Mouse (Mus musculus): Measurements from ENCODE around the gene Gstm4.
"Not testable (repeated sequence)": the region's sequence is repeated elsewhere in the genome, so short reads cannot be mapped to it uniquely, and the experiment has no call there.

Gene Gstm4

DNA sequence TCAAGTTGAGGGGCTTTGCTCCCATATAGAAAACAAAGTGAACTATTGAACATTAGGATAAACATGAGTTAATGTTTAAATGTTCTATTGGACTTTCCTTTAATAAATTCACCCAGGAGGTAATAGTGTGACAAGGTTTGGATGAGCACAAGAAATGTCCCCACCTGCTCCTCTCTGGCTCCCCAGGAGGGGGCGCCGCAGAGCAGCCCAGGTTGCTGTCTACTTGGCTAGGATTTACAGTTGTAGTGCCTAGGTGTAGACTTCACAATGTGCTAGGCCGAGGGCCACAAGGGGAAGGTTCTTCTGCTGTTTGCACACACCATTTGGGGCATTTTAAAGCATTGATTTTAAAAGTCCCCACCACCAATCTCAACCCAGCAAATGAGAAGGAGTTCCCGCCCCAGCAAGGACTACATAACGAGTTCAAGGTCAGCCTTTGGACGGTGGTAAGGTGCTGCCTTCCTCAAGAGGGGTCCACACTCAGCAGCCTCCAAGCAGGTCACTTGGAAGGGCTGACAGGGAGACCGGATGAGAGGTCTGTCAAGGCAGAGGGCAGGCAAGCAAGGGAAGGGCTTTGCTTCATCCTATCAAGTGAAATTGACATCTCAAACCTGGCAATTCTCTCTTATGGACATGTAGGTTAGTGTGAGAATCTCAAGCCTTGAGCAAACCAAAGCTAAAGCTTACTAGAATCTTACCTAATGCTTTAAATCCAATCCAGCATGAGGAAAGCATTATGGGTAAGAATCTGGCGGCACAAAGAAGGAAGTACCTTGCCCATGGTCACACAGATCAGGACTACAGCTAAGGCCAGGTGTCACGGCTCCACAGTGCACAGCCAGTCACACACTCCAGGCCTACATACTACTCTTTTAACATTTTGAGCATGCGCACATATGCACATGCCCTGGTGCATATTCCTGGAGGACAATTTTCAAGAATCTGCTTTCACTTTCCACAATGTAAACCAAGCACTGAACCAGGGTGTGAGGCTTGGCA, 25.9 kb upstream of the Gstm4 start:
- DNase-seq (ENCODE audit: low read depth, low spot score) = peak; percentile 69

- DNase-seq (ENCODE audit: low read depth, low spot score) = peak; percentile 57
Observed at GRCm38 (mm10) chr3:108069231-108069870, 24.7 kb upstream of the Gstm4 start.

DNA sequence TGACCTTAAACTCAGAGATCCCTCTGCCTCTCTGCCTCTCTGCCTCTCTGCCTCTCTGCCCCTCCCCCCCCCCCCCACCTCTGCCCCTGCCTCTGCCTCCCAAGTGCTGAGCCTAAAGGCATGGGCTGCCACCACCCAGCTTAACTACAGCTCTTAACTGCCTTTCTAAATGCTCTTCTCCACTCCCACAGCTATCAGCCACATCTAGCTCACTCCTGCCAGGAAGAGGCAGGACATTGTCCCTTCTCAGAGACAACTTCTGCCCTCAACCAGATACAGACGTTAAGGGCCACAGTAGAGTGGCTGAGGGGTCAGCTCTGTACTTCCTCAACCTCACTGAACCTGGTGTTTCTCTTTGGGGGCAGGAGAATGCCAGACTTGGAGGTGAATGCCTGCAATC, 24.1 kb upstream of the Gstm4 start:
- no peak for DNase-seq (ENCODE audit: low read depth, low spot score)

DNA sequence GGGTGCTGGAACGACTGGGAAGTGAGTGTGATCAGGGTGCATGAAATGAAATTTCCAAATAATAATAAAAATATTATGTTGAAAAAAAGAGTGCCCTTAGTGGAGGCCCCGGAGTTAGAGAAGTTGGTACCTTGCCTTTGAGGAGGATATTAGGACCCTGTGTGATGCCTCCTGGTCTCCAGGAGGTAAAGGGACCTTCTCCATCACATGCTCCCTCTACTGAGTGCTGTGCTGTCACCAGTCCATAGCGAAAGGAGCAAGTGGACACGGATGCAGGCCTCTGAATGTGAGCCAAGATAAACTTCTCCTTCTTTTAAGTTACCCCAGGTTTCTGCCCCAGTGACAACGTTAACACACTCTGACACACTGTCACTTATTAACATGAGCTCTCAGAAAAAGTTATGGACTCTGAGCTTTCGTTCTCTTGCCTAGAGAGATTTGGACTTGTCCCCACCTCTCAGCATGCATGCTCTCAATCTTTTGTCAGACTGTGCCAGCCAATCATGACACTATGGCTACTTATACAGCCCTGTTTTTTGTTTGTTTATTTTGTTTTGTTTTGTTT, 22.8 kb upstream of the Gstm4 start:
- DNase-seq (ENCODE audit: low read depth, low spot score) = no peak

DNA sequence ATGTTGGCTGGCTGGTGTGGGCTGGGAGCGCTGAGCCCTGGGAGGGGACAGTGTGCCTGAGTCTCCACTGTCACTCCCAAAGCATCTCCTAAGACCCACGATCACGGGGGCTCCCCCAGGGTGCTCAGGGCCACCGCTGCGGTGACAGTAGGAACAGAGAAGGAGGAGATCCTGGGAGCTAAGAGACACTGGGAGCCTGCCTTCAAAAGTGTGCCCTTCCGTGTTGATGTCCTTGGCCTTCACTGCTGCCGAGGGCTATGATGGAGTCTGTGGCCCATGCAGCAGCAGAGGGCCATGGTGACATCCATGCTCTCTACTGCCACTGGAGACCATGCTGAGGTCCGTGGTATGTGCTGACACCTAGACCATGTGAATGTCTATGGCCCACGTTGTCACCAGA, 20.9 kb upstream of the Gstm4 start:
- no peak for DNase-seq (ENCODE audit: low read depth, low spot score)

DNA sequence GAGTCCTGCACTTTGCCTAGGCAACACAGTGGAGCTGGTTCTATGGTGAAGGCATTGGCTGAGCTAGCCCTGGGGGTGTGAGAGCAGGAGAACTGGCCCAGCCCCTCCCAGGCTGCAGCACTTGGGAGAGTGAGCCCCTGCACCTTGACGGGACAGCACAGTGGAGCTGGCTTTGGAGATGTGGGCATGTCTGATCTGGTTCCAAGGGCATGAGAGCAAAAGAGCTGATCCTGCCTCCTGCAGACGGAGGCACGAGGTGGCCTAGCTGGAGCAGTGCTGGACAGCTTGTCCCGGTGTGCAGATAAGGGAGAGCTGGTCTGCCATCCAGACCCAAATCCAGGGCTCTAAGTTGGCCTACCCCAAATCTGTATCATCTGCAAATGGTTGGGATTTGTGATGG, 20.0 kb upstream of the Gstm4 start:
- no peak for DNase-seq (ENCODE audit: low read depth, low spot score)

DNA sequence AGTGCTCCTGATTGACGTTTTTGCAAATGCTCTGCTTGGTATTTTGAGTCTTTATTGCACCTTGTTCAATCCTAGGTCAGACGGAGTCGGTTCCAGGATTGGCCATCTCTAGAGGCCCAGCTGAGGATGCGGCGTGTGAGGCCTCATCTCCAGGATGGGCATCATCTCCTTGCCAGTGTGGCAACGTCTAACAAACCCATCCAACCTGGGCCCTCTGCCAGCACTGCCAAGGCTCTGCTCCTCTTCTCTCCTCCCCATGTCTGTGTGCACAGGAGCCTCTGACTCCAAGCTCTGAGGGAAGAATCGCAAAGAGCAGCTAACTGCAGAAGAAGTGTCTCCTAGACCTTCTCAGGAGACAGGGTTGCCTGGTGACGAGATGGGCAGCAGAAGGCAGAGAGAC, 18.0 kb upstream of the Gstm4 start:
- DNase-seq (ENCODE audit: low read depth, low spot score) = no peak

GRCm38 (mm10) chr3:108061420-108061819, 16.7 kb upstream of the Gstm4 start:
- DNase-seq (ENCODE audit: low read depth, low spot score) = peak; percentile 79

- no peak for DNase-seq (ENCODE audit: low read depth, low spot score)
Observed at GRCm38 (mm10) chr3:108050493-108050892, 5.8 kb upstream of the Gstm4 start.

DNA sequence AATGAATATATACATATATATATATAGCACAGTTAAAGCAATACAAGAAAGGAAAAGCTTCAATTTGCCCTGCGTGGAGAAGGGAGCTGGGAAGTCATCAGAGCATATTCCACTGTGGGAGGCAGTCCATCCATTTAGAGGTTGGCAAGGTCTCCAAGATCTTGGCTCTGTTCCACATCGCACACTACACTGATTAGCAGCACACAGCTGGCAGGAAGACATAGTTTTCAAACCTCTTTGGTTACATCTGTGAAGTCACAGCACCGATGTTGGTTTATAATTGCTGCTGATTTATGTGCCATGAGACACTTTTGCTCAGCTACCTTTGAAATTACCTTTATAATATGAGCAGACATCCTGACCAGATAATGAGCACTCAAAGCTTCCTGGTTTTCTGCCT, 3.6 kb upstream of the Gstm4 start:
- no peak for DNase-seq (ENCODE audit: low read depth, low spot score)

DNA sequence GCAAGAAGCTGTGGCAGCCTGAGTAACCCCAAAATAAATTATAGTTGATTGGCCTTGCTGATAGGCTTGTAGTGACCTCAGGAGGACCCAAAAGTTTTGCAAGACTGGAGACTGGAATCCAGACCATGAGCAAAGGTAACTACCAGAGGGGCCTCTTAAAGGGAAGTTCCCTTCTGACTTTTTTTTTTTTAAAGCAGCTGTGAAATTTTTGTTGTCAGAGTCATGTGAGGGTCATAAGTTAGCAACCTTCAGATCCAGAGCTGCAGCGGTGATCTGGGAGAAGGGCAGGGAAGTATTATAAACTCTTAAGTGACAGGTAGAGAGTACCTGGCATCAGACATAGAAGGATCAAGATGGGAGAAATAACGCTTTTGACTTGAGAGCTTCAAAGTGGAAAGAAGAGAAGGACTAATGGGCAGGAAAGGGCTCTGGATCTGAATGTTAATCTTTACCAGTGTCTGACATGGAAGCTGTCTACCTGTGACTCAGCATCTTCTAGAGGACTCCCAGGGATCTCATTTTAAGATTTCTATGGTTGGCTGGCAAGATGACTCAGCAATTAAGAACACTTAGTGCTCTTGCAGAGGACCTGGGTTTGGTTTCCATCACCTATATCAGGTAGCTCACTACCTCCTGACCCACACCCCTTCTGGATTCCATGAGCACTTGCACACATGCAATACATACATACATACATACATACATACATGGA, 2.4 kb upstream of the Gstm4 start:
- DNase-seq (ENCODE audit: low read depth, low spot score) = no peak

GRCm38 (mm10) chr3:108033156-108033555, 11.5 kb downstream of the Gstm4 start:
- DNase-seq (ENCODE audit: low read depth, low spot score) = no peak

- DNase-seq (ENCODE audit: low read depth, low spot score) = no peak
Observed at GRCm38 (mm10) chr3:108032113-108032512, 12.6 kb downstream of the Gstm4 start.

GRCm38 (mm10) chr3:108028641-108029365, 15.9 kb downstream of the Gstm4 start:
- DNase-seq (ENCODE audit: low read depth, low spot score) = no peak

GRCm38 (mm10) chr3:108026597-108026996, 18.1 kb downstream of the Gstm4 start:
- no peak for DNase-seq (ENCODE audit: low read depth, low spot score)

- no peak for DNase-seq (ENCODE audit: low read depth, low spot score)
Observed at GRCm38 (mm10) chr3:108026049-108026448, 18.6 kb downstream of the Gstm4 start.

- DNase-seq (ENCODE audit: low read depth, low spot score) = no peak
Observed at GRCm38 (mm10) chr3:108025318-108025717, 19.4 kb downstream of the Gstm4 start.

DNA sequence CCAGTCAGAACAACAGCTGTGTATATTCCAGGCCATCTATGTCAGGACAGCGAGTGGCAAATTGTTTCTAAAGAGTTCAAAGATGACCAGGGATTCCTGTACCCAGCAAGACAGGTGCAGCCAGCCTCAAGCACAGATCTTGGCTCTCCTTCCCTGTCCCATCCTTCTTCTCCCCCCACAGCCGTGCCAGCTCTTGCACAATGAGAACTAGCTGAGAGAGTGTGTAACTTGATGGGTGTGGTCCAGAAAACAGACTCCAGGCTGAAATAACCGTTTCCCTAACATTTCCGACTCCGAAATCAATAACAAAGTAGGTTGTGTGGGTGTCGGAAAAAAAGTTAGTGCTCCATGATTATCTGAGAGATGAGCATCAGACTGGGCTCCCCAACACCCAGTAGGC, 22.0 kb downstream of the Gstm4 start:
- DNase-seq (ENCODE audit: low read depth, low spot score) = no peak

DNA sequence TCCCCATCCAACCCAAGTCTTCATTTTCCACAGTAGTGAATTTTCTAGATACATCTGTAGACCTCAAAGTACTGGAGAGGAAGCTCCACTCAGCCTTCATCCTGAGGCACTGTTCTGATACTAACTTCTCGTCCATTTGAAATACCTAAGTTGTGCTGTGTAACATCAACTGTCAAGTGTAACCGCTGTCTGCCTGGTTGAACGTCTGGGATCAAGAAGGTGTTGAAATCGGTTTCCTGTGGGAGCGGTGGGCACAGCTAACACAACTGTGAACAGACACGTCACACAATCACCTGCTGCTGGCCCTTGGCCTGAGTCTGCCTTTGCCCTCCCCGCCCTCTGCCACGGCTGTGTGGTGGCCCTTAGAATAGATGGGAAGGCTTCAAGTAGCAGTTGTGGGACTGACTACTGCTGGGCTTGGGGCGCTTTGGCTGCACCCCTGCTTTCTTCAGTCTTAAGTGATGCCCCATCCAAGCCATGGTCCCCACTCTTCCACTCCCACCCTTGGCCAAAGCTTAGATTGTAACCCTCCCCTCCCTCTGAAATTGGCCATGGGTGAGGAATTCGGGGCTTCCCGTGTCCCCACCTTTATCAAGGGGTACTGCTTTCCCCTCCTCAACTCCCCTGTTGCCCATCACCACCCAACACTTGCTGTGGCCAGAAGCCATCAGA, 24.2 kb downstream of the Gstm4 start:
- DNase-seq (ENCODE audit: low read depth, low spot score) = not testable (repeated sequence)

GRCm38 (mm10) chr3:108019226-108019625, 25.5 kb downstream of the Gstm4 start:
- not testable (repeated sequence) for DNase-seq (ENCODE audit: low read depth, low spot score)

Data from R1 (cell line).